Mouse (Mus musculus) testis, postnatal 10 days (tissue): ENCODE measurements around the gene Eef1a2.
A peak's percentile ranks its signal among the peaks of the same experiment; 100 is the strongest.

ENCODE experiments used
- DNase-seq: peaks from one replicate; pipeline ENCODE4 v3.0.0; 2021; ENCODE audit warnings: low spot score

The Eef1a2 gene

GRCm38 (mm10) chr2:181133837-181134590 is 22.8 kb downstream of the Eef1a2 start:
- no peak for DNase-seq

GRCm38 (mm10) chr2:181130245-181130644 is 26.6 kb downstream of the Eef1a2 start:
- no peak for DNase-seq

GRCm38 (mm10) chr2:181128963-181129362 is 27.9 kb downstream of the Eef1a2 start:
- no peak for DNase-seq

GRCm38 (mm10) chr2:181127786-181128185 is 29.0 kb downstream of the Eef1a2 start:
- DNase-seq, result no peak

GRCm38 (mm10) chr2:181125726-181126455 is 30.9 kb downstream of the Eef1a2 start:
- DNase-seq, result peak; percentile 61

- no peak for DNase-seq
Measured at GRCm38 (mm10) chr2:181122642-181123041, 34.2 kb downstream of the Eef1a2 start.

GRCm38 (mm10) chr2:181120922-181121449 is 35.8 kb downstream of the Eef1a2 start:
- DNase-seq, result no peak

- DNase-seq, result no peak
Measured at GRCm38 (mm10) chr2:181119952-181120351, 36.9 kb downstream of the Eef1a2 start.

GRCm38 (mm10) chr2:181116436-181116835 is 40.4 kb downstream of the Eef1a2 start:
- no peak for DNase-seq

- DNase-seq, result no peak
Measured at GRCm38 (mm10) chr2:181115367-181115766, 41.4 kb downstream of the Eef1a2 start.

- DNase-seq, result no peak
Measured at GRCm38 (mm10) chr2:181113762-181114361, 43.0 kb downstream of the Eef1a2 start.

- DNase-seq, result no peak
Measured at GRCm38 (mm10) chr2:181111665-181112064, 45.1 kb downstream of the Eef1a2 start.

GRCm38 (mm10) chr2:181104111-181104510 is 52.7 kb downstream of the Eef1a2 start:
- no peak for DNase-seq

- no peak for DNase-seq
Measured at GRCm38 (mm10) chr2:181102161-181102560, 54.7 kb downstream of the Eef1a2 start.

GRCm38 (mm10) chr2:181101626-181102025 is 55.2 kb downstream of the Eef1a2 start:
- DNase-seq, result no peak

- DNase-seq, result no peak
Measured at GRCm38 (mm10) chr2:181100087-181100486, 56.7 kb downstream of the Eef1a2 start.
